Mouse (Mus musculus) ovary, adult 18-20 months (tissue): ENCODE results near the gene Mfsd2b.

Source experiments
- DNase-seq: peaks from one replicate; pipeline ENCODE4 v3.0.0; 2022; ENCODE audit warnings: low spot score, mixed read lengths

The Mfsd2b gene

DNA sequence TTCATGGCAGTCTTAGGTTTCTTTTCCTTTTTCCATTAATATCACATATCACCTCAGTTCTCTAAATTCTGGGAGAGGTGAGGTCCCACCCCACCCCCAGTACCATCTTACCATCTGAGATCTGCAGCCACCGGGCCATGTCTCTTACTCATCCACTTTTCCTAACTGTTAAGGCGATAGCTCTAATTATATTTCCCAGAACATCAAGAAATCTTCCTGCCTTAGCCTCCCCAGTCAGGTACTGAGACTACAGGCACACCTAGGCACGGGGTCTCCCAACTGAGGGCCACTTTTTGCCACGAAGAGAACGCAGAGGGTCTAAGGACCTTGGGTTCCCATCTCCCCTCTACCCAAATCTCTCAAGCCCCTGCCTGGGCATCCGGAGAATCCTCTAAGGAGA is 628 bp downstream of the Mfsd2b start:
- no peak for DNase-seq

DNA sequence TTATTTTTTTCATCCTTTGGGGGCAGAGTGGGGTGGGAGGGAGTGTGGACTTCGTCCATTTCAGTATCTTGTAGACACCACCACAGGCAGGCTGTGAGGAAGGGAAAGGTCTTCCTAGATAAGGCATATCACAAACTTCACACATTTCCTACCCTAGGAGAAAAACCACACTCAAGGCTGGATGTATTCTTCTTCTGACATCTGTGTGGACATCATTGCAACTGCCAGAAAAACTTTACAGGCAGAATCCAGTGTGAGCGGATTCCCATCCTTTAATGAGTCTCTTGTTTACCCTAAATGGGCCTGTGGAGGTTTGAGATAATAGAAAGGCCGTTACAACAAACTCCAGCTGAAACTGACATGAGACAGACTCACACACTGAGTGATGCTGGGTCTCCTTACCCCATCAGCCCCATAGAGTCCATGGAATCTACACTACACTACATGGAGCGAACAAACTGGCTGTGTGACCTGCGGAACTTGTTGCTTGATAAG is 1.1 kb downstream of the Mfsd2b start:
- DNase-seq, result no peak

DNA sequence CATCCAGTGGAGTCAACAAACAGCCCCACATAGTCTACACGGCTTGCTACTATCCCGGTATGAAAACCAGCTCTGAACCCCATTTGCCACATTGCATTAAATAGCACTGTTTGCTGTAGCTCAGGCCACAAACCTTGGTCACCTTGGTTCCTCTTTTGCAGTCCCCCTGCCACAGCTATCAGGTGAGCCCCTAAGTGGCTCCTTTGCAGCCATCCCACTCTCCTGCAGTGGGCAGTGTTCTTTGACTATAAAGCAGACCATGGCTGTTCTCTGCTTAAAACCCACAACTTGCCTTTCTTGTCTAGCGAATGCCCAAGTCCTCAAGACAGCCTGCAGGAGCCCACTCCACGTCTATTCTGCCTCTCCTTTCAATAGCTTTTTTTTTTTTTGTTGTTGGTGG is 1.9 kb downstream of the Mfsd2b start:
- DNase-seq, result no peak

DNA sequence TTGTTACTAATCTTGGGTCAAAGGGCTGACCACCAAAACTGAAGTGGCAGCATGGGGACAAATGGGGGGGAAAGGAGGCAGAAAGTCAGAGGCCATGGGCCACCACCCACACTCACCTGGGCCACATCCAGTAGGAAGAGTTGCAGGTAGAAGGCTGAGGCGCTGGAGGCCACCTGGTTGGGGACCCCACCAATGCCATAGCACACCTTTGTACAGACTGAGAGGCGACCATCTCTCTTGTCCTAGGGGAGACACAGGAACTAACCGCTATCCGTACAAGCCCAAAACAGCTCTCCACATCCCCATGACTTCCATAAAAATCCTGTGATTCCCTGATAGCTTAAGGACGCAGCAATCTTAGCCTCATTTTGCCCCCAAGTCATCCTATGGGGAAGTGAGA is 2.9 kb downstream of the Mfsd2b start:
- DNase-seq, result no peak

GRCm38 (mm10) chr12:4868924-4869323 is 5.2 kb downstream of the Mfsd2b start:
- DNase-seq, result no peak

GRCm38 (mm10) chr12:4864338-4864690 is 9.8 kb downstream of the Mfsd2b start:
- no peak for DNase-seq

GRCm38 (mm10) chr12:4863654-4864337 is 10.4 kb downstream of the Mfsd2b start:
- no peak for DNase-seq

GRCm38 (mm10) chr12:4862672-4863071 is 11.5 kb downstream of the Mfsd2b start:
- DNase-seq, result no peak

DNA sequence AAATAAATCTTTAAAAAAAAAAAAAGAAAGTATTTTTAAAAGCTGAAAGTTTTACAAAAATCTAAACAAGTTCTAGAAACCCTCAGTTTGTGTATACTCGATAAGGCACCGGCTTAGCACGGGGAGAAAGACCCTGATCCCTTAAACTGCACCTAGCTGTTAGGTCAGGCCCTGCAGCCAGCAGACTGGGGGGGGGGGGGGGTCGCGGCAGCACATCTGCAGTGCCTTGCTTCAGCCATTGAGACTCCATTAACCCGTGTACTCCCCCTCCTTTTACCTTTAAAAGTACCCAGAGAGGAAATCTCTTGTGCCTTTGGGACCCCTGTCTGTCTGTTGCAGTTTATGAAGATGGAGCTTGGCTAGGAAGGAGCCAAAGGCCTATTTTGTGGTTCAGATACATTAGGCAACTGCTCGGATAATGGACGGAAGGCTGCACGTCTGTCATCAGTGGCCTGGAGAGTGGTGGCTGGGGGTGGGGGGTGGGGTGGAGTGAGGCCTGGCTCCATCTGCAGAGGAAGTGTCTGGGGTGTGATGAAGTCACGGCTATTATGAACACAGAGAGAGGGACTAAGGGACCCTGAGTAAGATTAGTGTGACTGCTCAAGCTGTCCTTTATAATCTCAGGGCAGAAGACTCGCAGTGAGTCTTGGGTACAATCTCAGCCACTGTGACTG is 14.8 kb downstream of the Mfsd2b start:
- no peak for DNase-seq

DNA sequence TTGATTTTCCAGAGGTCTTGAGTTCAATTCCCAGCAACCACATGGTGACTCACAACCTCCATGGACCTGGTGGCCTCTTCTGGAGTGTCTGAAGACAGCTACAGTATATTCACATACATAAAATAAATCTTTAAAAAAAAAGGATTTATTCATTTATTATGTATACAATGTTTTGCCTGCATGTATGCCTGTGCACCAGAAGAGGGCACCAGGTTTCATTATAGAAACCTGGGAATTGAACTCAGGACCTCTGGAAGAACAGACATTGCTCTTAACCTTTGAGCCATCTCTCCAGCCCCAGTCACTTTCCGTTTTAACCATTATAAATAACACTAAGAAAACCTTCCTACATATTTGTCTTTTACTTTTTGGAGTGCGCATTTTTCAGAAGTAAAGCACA is 17.3 kb downstream of the Mfsd2b start:
- DNase-seq, result no peak

DNA sequence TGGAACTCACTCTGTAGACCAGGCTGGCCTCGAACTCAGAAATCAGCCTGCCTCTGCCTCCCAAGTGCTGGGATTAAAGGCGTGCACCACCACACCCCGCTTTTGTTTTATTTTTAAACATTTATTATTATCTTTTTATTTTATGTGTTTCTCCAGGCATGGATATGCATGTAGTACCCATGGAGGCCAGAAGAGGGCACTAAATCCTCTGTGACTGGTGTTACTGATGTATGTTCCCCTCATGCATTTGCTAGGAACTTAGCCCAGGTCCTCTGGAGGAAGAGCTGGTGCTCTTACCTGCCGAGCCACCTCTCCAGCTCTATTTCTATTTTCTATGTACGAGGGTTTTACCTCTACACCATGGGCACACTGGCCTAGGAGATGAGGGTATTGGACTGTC is 18.0 kb downstream of the Mfsd2b start:
- no peak for DNase-seq

DNA sequence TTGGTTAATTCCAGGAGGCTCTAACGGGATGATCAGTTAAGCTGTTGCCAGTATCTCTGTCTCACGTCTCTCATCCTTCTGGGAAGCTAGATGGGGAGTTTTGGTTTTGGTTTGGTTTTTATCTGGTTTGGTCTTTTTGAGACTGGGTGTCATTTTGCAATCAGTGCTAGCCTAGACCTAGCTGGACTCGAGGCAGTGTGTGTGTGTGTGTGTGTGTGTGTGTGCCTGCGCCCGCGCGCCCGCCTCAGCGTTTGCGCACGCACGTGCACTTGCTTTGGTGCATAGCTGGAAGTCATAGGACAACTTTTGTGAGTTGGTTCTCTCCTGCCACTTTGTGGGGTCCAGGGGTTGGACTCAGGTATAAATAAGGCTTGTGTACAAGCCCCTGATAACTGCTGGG is 30.4 kb downstream of the Mfsd2b start:
- no peak for DNase-seq

- DNase-seq, result peak; percentile 86
Measured at GRCm38 (mm10) chr12:4842890-4843597, 31.1 kb downstream of the Mfsd2b start, which contains the start of gene Wdcp. Wdcp (plus strand) TSS chr12:4843303.

DNA sequence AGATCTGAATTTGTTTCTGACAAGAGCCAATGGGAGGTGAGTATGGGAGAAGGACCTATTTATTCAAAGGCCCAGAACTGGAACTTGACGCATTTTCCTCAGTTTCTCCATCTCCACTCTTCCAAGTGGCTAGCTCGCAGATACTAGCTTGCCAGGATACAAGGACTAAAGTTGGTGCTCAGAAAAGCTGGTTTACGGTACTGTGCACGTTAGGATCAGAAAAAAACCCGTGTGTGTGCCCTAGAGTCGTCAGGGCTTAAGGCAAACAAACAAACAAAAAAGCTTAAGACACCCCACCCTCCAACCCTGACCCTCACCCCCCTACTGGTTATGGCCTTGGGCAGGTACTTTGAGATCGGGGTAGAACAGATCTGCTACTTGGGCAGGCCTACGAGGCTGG is 31.7 kb downstream of the Mfsd2b start:
- no peak for DNase-seq

DNA sequence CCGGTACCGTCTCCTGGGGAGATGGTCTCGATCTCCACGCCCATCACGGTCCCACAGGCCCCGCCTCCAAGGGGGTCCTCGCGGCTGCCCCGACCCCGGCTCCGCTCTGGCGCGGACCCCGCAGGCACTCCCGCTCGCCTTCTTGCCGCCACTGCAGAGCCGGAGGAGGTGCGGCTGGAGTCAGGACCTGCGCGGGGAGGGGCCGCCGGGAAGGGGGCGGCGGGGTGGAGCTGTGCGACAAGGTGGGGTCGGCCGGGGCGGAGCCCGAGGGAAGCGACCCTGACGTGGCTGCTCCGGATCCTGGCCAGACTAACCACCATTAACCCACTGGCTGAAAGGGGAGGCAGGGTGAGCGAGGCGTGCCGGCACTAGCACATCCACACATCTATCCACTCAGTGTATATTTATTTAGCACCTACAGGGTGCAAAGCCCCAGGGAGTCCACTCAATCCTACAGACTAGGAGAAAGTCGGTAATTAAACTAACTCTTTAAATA is 32.7 kb downstream of the Mfsd2b start, which contains the start of gene Fkbp1b:
Gene Fkbp1b, minus strand, starts transcription at position 200 of the 496 bp plus-strand sequence.
- DNase-seq, result peak; percentile 28

GRCm38 (mm10) chr12:4840741-4841140 is 33.4 kb downstream of the Mfsd2b start:
- DNase-seq, result no peak

GRCm38 (mm10) chr12:4840010-4840409 is 34.1 kb downstream of the Mfsd2b start:
- no peak for DNase-seq

DNA sequence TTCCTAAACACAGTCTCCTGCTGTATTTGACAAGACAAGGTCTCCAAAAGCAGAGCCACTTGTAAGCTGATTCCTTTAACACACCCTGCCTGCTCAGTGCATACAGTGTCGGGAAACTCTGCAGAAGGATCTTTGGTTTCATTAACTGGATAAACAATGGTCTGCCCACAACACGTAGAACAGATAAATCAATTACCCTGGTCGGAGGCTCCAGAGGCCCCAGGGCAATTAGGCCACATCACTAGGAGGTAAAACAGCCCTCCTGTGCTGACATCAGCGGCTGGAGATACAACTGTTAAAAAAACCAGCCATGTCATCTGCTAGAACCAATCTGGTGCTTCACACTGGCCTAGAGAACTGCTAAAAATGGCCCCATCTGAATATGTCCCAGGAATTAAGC is 37.2 kb downstream of the Mfsd2b start:
- no peak for DNase-seq

GRCm38 (mm10) chr12:4827256-4827655 is 46.9 kb downstream of the Mfsd2b start:
- no peak for DNase-seq

GRCm38 (mm10) chr12:4817361-4818101 is 56.6 kb downstream of the Mfsd2b start, which contains the start of gene Sf3b6:
Sf3b6 (plus strand) TSS chr12:4817544.
- peak; percentile 95 for DNase-seq

- DNase-seq, result no peak
Measured at GRCm38 (mm10) chr12:4816680-4817360, 57.3 kb downstream of the Mfsd2b start.
